Mouse (Mus musculus) testis, adult 2 months (tissue): ENCODE measurements around the gene Gm48551. TPM values are rescaled to one million over a fixed set of nuclear protein-coding genes. Genes with fewer than 3 reads are reported as not detected.

Source experiments
- H3K27ac ChIP-seq: fragments of 200-500 bp; 2 replicates; pipeline ENCODE4 v1.5.1; 2012; ENCODE audit warnings: low read depth, low read length; ENCODE audit not compliant: control insufficient read depth, insufficient read depth
- H3K27me3 ChIP-seq: fragments of 200-500 bp; 2 replicates; pipeline ENCODE4 v1.6.1; 2012; ENCODE audit warnings: mild to moderate bottlenecking, low read length, moderate library complexity; ENCODE audit not compliant: control insufficient read depth, insufficient read depth
- H3K36me3 ChIP-seq: fragments of 200-500 bp; 2 replicates; pipeline ENCODE4 v1.6.1; 2012; ENCODE audit warnings: mild to moderate bottlenecking, low read length; ENCODE audit not compliant: control insufficient read depth, insufficient read depth
- H3K4me1 ChIP-seq: fragments of 200-500 bp; 2 replicates; pipeline ENCODE4 v1.6.1; 2012; ENCODE audit warnings: low read length; ENCODE audit not compliant: control insufficient read depth, insufficient read depth
- H3K4me3 ChIP-seq: fragments of 200-500 bp; 2 replicates; pipeline ENCODE4 v1.5.1; 2012; ENCODE audit warnings: low read depth, mild to moderate bottlenecking, low read length, moderate library complexity, mixed read lengths; ENCODE audit not compliant: control insufficient read depth
- CTCF ChIP-seq: fragments of 200-500 bp; IDR thresholded peaks from 2 replicates; pipeline ENCODE4 v1.5.1; 2012; ENCODE audit warnings: low read depth, mild to moderate bottlenecking, inconsistent platforms, low read length, moderate library complexity; ENCODE audit not compliant: control insufficient read depth, insufficient read depth, insufficient replicate concordance
- POLR2A ChIP-seq: fragments of 200-500 bp; IDR thresholded peaks from 2 replicates; pipeline ENCODE4 v1.6.1; 2012; ENCODE audit warnings: low read depth, mild to moderate bottlenecking, inconsistent platforms, low read length, moderate library complexity; ENCODE audit not compliant: control insufficient read depth
- polyA plus RNA-seq: library from polyadenylated mRNA; depleted of rRNA; stranded (reverse); fragments of >200 nt; gene quantifications from 2 replicates; pipeline ENCODE4 v1.2.3, GENCODE M21; 2012

The Gm48551 gene
- polyA plus RNA-seq, 1 experiment = 1.2 TPM

DNA sequence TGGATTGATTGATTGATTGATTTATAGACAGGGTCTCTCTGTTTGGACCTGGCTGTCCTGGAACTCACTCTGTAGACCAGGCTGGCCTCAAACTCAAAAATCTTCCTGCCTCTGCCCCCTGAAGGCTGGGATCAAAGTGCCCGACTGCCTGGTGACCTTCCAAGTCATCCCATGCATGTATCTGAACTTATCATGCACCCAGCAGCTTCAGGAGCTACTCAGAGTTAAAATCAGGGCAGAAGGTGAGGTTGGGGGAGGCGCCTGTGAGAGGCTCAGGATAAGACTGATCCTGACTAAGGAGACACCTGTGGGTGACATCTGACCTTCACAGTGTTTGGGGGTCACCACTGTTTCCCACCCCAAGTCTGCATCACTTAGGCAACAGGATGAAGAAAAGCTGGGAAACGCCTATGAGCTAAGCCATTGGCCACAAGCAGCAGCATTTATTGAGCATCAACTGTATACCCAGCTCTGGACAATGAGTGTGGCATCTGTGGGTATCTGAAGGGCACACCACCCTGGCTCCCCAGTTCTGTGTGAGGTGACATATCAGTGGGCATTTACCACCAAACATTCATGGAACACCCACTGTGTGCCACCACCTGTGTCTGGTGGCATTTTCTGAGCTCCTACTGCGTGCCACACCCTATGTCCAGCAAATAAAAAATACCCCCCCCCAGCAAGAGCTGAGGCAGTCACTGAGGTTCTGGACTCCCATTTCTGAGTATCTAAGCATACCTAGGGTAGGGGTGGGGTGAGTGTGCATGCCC lies 39.4 kb downstream of the Gm48551 start:
- no peak overlapping the region for H3K27ac ChIP-seq
- H3K27me3 ChIP-seq = no peaks in the 10 kb centered on the region
- H3K4me3 ChIP-seq = no peak overlapping the region
- TF ChIP-seq POLR2A = no peak
- TF ChIP-seq CTCF = no peak
- H3K36me3 ChIP-seq = no peaks in the 10 kb centered on the region
- H3K4me1 ChIP-seq = peaks cover 21% of the 10 kb centered on the region

DNA sequence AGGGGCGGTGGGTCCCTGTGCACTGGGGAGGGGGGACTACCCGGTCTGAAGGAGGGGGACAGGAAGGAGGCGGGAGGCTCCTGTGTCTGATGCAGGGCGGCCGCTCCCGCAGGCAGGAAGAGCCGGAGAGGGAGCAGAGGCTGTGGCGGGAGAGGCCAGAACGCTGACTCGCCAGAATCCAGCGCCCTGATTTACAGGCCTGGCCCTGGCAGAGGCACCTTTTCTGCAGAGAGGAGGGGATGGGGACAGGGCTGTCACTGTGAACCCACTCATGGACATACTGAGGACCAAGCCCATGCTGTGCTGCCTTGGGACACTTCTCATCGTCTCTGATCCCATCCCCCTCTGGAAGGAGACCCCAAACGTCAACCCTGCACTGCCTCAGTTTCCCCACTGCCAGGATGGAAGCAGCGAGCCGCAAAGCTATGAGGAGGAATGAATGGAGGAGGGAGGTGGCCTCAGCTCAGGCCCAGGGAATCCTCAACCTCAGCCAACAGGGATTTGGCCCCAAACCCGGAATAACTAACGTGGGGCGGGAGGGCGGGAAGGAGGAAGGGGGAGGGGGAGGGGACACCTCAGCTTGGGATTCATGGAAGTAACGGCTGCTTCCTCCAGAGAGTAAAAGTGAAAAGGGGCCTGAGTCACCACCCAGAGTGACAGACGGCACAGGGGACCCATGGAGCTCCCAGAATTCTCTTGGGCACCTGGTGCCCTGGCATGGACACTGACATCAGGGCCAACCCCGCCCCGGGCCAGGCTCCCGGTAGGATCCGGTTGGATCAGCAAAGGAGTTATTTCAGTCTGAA lies 40.2 kb downstream of the Gm48551 start:
- TF ChIP-seq POLR2A (0 out of 2 replicates have a peak, but pooled peaks have one; percentile 1), CTCF (no peak)
- no peaks in the 10 kb centered on the region for H3K27me3 ChIP-seq
- no peak overlapping the region for H3K27ac ChIP-seq
- H3K36me3 ChIP-seq = no peaks in the 10 kb centered on the region
- H3K4me1 ChIP-seq = peaks cover 21% of the 10 kb centered on the region
- no peak overlapping the region for H3K4me3 ChIP-seq

DNA sequence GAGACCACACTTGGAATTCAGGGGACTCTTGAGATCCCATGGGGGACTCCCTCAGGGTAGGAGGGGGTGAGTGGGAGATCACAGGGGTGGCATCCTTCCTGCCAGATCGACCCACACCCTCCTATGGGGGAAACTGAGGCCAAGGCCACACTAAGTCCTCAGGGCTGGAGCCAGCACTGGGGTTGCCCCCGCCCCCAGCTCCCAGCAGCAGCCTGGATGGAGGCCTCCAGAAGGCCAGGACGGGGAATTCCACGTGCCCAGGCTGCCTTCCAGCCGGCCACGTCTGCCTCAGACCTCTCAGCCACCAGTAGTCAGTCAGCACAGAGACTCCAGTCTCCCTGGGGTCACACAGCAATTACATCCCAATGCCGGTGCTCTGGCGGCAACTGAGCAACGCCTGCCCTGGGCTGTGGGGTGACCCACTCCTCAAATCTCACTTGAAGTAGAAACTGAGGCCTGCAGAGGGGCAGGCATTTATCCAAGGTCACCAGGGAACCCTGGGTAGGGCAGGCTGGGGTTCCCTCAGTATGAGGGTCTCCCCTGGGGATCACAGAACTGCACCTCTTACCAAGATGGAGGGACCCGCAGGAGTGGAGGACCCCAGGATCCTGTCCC lies 41.1 kb downstream of the Gm48551 start:
- H3K27me3 ChIP-seq = no peaks in the 10 kb centered on the region
- peaks cover 23% of the 10 kb centered on the region for H3K4me1 ChIP-seq
- no peak for TF ChIP-seq CTCF
- no peak for TF ChIP-seq POLR2A
- no peaks in the 10 kb centered on the region for H3K36me3 ChIP-seq
- H3K4me3 ChIP-seq = no peak overlapping the region
- H3K27ac ChIP-seq = no peak overlapping the region; the same call in 1 of the 2 replicates

DNA sequence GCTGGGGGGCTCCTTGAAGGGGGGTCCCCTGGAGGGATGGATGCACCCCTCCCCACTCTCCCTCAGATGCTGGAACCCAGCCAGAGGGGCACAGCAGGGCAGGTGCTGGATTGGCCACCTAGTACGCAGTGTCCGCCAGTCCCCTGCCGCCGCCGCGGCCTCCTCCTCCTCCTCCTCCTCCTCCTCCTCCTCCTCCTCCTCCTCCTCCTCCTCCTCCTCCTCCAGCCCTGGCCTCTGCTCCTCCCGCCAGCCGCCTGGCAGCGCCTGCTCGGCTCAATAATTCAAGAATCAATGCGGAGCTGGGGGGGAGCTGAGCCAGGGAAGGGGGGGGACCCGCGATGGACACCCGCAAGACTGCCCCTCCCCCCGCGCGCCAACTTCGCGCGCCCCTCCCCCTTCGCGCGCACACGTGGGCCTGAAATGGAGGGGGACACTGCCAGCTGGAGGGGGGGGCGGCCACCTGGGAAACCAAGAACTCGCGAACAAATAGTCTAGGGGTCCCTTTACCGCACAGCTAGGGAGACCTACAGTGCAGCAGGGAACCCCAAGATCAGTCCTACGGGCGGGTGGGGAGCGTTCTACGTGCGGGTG lies 41.9 kb downstream of the Gm48551 start:
- no peaks in the 10 kb centered on the region for H3K27me3 ChIP-seq
- peak overlapping the region; percentile 80 for H3K4me3 ChIP-seq
- TF ChIP-seq POLR2A (no peak), CTCF (no peak)
- no peak overlapping the region for H3K27ac ChIP-seq
- peaks cover 21% of the 10 kb centered on the region for H3K4me1 ChIP-seq
- H3K36me3 ChIP-seq = no peaks in the 10 kb centered on the region

DNA sequence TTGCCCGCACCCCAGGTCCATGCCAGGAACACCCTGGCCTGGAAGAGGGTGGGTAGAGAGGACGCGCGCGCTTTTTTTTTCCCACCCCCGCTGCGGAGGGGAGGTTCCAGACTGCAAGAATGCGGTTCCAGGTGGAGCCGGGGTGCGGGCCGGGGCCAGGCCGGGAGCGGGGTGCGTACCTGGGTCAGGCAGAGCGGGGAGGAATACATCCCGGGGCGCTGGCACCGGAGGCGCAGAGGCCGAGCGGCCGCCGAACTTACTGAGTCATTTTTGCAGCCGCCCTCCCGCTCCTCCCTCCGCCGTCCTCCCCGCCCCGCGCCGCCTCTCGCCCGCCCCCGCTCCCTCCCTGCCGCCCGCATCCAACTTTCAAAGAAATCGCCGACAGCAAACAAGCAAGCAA lies 42.6 kb downstream of the Gm48551 start:
- H3K4me3 ChIP-seq = peak overlapping the region; percentile 80
- TF ChIP-seq CTCF (no peak), POLR2A (no peak)
- no peaks in the 10 kb centered on the region for H3K36me3 ChIP-seq
- H3K27me3 ChIP-seq = no peaks in the 10 kb centered on the region
- H3K27ac ChIP-seq = peak overlapping the region; percentile 52; the same call in 1 of the 2 replicates
- peaks cover 26% of the 10 kb centered on the region for H3K4me1 ChIP-seq

DNA sequence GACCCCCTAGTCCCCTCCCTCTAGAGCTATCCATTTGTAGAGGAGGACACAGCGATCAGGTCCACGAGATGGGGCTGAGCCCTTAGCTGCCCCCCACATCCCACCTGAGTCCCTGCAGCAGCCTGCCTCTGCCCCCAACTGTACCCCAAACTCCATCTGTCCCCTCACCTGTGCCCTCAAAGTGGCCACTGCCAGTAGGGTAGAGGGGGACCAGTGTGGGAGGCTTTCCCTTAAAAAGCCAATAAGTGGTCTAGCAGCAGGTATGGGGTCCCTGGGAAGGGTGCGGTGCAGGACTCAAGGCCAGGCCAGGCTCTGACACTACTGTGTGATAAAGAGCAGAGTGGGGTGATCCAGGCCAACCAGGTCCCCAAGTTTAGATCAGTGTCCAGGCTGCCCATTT lies 43.1 kb downstream of the Gm48551 start:
- no peak overlapping the region for H3K27ac ChIP-seq
- H3K4me3 ChIP-seq = no peak overlapping the region; the same call in 1 of the 2 replicates
- no peaks in the 10 kb centered on the region for H3K36me3 ChIP-seq
- H3K4me1 ChIP-seq = peaks cover 27% of the 10 kb centered on the region
- no peaks in the 10 kb centered on the region for H3K27me3 ChIP-seq
- TF ChIP-seq POLR2A (no peak), CTCF (no peak)
